Mouse (Mus musculus): ENCODE data around the gene Slc39a9. TPM values are rescaled to one million over a fixed set of nuclear protein-coding genes. Genes with fewer than 3 reads are reported as not detected.

The Slc39a9 gene
- polyA plus RNA-seq, 1 experiment from 2014 or later: 24.2 TPM

DNA sequence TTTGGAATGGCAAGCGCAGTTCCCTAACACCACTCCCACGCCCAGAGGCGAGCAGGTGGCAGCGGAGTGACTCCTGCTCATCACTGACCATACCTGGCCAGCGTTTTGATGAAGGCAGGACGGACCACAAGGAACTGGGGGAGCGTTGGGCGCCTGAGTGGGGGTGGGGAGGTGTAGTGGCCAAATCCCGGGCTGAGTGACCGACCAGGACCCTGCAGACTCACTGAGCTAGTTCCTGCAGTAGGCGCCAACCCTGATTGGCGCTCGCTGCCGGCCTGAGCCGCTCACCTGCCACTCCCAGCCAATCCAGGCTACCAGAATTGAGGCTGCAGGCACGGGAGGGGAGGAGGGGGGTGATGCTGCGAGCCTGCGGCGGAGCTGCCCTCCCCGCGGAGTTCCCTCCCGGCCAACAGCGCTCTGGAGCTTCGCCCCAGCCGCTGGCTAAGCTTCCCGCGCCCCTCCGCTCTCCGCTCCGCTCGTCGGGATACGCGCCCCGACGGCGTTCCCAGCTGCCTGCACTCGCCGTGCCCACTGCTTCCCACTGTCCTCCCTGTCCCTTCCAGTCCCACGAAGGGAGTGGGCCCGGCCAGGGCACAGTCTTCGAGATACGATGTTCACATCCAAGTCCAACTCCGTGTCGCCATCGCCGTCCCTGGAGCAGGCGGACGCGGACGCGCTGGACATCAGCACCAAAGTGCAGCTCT lies 48.7 kb downstream of the Slc39a9 start, which contains the start of gene Plekhd1:
TSS of gene Plekhd1 (plus strand) at position 323 of the 704 bp plus-strand sequence.
- Histone ChIP-seq H3K27ac (no peak within 1 kb of the TSS), H3K9me3 (no peaks in the 10 kb centered on the region), H3K4me1 (peaks cover 32% of the 10 kb centered on the region), H3K9ac (peak within 1 kb of the TSS; percentile 58), H3K36me3 (no peaks in the 10 kb centered on the region), H3K27me3 (peaks cover 53% of the 10 kb centered on the region), H3K4me2 (peak within 1 kb of the TSS; percentile 67), H3K4me3 (peak within 1 kb of the TSS; percentile 42)
- ATAC-seq (ENCODE audit: insufficient number of reproducible peaks, insufficient read depth, low FRiP score, low TSS enrichment, low read depth): peak; percentile 79; the same call in 1 of the 2 replicates
- under 1% methylated on average over 52 of the region's 52 CpGs for WGBS

DNA sequence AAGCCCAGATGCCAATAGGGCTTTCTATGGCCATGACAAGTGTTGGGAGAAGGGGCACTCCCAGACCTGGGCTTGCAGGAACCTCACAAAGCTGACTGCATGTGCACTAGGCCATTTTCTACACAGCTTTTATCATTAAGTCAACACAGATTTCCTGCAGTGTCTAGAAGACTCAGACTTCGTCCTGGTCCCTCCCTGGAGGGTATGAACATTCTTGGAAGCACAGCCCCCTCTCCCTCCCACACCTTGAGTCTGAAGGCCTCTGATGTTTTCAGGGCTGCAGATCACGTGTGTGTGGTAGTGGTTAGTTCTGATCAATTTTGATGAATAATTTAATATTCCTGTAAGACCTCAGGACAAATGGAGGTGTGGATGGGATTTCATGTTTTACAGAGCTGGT lies 50.0 kb downstream of the Slc39a9 start:
- Histone ChIP-seq H3K4me3 (no peak overlapping the region), H3K27me3 (peaks cover 53% of the 10 kb centered on the region), H3K9ac (no peak overlapping the region), H3K9me3 (no peaks in the 10 kb centered on the region), H3K4me1 (peaks cover 32% of the 10 kb centered on the region), H3K36me3 (no peaks in the 10 kb centered on the region), H3K27ac (no peak overlapping the region), H3K4me2 (no peak overlapping the region)
- WGBS: 11% methylated on average over 2 of the region's 2 CpGs
- no peak for ATAC-seq (ENCODE audit: insufficient number of reproducible peaks, insufficient read depth, low FRiP score, low TSS enrichment, low read depth)

DNA sequence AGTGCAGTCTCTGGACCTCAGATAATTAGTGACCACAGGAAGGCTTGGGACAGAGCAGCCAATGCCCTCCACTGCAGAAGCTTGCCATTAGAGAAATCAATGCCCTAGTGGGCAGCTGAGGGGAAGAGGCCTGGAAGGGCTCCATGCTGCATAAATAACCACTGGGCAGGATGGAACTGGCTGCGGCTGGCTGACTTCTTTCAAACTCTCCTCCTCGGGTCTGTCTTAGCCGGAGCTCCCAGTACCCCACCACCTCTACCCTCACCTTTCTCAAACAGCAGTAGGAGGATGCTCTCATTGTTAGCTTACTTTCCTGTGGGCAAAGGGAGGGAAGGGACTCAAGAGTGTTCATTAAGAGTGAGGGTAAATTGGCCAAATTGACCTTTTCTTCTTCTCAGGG lies 51.3 kb downstream of the Slc39a9 start:
- WGBS: 79% methylated on average over 3 of the region's 3 CpGs
- Histone ChIP-seq H3K27ac (no peak overlapping the region), H3K27me3 (peaks cover 53% of the 10 kb centered on the region), H3K9me3 (no peaks in the 10 kb centered on the region), H3K4me2 (no peak overlapping the region), H3K9ac (peak overlapping the region; percentile 21; the same call in 1 of the 2 replicates), H3K36me3 (no peaks in the 10 kb centered on the region), H3K4me3 (no peak overlapping the region), H3K4me1 (peaks cover 32% of the 10 kb centered on the region)
- ATAC-seq (ENCODE audit: insufficient number of reproducible peaks, insufficient read depth, low FRiP score, low TSS enrichment, low read depth): no peak

DNA sequence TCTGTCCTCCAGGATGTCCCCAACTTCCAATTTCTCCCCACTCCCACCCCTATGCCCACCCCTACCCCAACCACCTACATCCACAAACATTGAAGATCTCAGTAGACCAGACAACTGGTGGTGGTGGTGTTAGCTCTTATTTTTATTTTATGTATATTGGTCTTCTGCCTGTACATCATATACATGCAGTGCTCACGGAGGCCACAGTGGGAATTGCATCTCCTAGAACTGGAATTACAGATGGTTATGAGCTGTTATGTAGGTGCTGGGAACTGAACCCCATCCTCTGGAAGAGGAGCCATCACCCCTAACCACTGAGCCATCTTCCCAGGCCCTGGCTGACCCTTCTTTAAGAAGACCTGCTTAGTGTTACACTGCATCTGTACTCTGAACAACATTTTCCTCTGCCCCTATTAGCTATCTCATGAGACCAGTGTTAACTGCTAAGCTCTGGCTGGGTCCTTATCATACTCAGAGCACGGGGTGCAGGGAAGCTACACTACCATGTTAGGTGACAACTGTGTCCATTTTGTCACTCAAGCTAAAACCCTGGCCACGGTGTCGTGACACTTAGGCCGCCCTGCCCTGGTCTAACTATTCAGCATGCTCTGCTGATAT lies 55.0 kb downstream of the Slc39a9 start:
- no peak overlapping the region for H3K9ac ChIP-seq
- H3K27me3 ChIP-seq: peaks cover 18% of the 10 kb centered on the region
- H3K9me3 ChIP-seq: no peaks in the 10 kb centered on the region
- WGBS: 90% methylated on average over 5 of the region's 5 CpGs
- H3K36me3 ChIP-seq: no peaks in the 10 kb centered on the region
- H3K4me1 ChIP-seq: peaks cover 11% of the 10 kb centered on the region
- H3K27ac ChIP-seq: no peak overlapping the region
- H3K4me2 ChIP-seq: no peak overlapping the region
- H3K4me3 ChIP-seq: no peak overlapping the region
- no peak for ATAC-seq (ENCODE audit: insufficient number of reproducible peaks, insufficient read depth, low FRiP score, low TSS enrichment, low read depth)

DNA sequence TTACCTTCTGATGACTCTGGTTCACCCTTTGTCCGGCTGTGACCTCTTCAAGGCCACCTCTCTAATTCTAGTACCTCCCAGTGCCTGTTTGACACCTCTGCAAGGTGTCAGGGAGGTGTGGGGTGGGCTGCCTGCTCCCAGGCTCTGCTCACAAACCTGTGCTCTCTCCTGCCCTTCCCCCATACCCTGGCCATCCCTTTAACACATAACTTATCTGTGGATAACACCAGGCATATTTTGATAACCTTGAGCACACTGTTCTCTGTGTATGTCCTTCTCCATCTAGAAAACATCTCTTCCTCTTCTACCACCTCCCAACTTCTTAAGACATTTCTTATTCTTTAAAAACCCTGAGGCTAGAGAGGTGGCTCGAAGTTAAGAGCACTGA lies 55.5 kb downstream of the Slc39a9 start:
- no peak overlapping the region for H3K4me3 ChIP-seq
- H3K4me1 ChIP-seq: peaks cover 7% of the 10 kb centered on the region
- 58% methylated on average over 2 of the region's 2 CpGs for WGBS
- H3K9me3 ChIP-seq: no peaks in the 10 kb centered on the region
- H3K36me3 ChIP-seq: no peaks in the 10 kb centered on the region
- no peak overlapping the region for H3K9ac ChIP-seq
- no peak overlapping the region for H3K27ac ChIP-seq
- H3K27me3 ChIP-seq: peaks cover 13% of the 10 kb centered on the region
- no peak overlapping the region for H3K4me2 ChIP-seq
- no peak for ATAC-seq (ENCODE audit: insufficient number of reproducible peaks, insufficient read depth, low FRiP score, low TSS enrichment, low read depth)

DNA sequence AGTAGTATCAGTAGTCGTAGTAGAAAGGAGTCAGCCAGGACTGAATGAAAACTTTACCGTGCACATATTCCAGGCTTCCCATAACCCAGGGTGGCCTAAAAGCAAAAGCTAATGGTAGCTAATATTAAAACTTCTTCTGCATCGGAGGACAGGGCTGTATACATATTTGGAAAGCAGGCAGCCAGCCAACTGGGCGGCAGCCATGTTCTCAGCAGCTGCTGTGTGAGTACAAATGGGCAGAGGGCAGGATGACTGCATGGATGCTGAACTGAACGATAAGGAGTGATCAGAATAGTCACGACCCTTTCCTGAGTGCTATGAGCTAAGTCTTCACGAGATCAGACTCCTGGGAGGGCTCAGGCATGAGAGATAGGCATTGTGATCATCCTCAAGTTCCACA lies 57.6 kb downstream of the Slc39a9 start:
- ATAC-seq (ENCODE audit: insufficient number of reproducible peaks, insufficient read depth, low FRiP score, low TSS enrichment, low read depth): no peak
- Histone ChIP-seq H3K4me3 (no peak overlapping the region), H3K36me3 (no peaks in the 10 kb centered on the region), H3K4me1 (peaks cover 5% of the 10 kb centered on the region; the same call in 1 of the 2 replicates), H3K27ac (no peak overlapping the region), H3K27me3 (no peaks in the 10 kb centered on the region; the same call in 1 of the 2 replicates), H3K9ac (no peak overlapping the region), H3K9me3 (no peaks in the 10 kb centered on the region), H3K4me2 (no peak overlapping the region)
- WGBS: 78% methylated on average over 7 of the region's 7 CpGs

DNA sequence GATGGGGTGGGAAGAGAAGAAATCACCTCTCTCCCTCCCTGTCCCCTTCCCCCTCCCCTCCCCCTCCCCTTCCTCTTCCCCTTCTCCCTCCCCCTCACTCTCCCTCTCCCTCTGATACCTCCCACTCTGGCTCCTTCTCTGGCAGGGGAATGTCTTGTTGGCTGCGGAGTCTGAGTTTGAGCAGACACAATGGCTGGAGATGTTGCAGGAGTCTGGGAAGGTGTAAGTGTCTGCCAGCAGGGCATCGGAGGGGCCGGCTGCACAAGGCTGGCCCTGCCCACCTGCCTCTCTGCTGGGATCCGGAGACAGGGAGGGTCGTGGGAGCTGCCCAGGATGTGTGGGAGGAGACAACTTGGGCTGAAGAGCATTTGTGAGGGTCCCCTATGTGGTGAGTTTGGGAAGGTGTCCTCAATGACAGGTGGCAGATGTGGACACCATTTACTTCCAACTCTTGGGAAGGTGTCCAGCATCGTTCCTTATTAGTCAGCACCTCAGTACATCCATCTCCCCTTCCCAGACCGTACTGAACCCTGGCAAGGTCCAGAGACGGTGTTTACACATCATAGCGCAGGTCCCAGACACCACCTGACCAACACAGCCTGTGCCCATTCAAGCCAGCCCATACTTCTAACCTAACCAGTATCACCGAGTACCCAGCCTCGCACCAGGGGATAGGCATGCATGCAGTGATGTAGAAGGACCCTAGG lies 62.7 kb downstream of the Slc39a9 start:
- 64% methylated on average over 11 of the region's 11 CpGs for WGBS
- H3K27ac ChIP-seq: no peak overlapping the region
- H3K9ac ChIP-seq: no peak overlapping the region
- H3K9me3 ChIP-seq: no peaks in the 10 kb centered on the region
- no peak overlapping the region for H3K4me3 ChIP-seq
- no peaks in the 10 kb centered on the region for H3K36me3 ChIP-seq
- no peaks in the 10 kb centered on the region for H3K27me3 ChIP-seq
- ATAC-seq (ENCODE audit: insufficient number of reproducible peaks, insufficient read depth, low FRiP score, low TSS enrichment, low read depth): no peak
- H3K4me2 ChIP-seq: no peak overlapping the region
- H3K4me1 ChIP-seq: peaks cover 18% of the 10 kb centered on the region

DNA sequence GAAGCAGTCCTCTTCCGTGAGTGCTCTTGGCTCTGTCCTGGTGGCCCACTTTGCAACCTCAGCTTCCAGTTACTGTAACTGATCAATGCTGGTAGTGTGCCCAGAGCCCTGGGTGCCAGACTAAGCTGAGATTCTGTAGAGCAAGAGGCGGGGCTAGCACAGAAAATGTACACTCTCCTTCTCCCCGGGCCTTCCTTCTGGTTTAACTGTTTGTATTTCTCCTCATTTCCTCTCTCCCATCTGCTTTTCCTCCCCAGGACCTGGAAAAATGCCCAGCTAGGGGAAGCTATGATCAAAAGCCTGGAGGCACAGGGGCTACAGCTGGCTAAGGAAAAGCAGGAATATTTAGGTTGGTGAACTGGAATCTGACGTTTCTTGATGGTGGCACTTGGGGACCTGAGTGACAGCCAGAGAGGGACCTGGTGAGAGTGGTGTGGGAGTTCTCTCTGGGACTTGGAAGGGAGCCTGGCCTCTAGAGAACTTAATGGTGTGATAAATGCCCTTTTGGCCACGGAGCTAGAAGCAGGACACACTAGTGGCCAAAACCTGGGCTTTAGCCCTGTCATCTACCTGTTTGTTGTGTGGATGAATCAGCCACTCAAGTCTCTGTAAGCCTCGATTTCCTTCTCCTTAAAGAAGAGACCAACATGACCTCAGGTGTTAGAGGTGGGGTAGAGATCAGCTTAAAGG lies 63.4 kb downstream of the Slc39a9 start:
- no peaks in the 10 kb centered on the region for H3K36me3 ChIP-seq
- no peak overlapping the region for H3K27ac ChIP-seq
- no peaks in the 10 kb centered on the region for H3K27me3 ChIP-seq
- H3K4me2 ChIP-seq: no peak overlapping the region
- ATAC-seq (ENCODE audit: insufficient number of reproducible peaks, insufficient read depth, low FRiP score, low TSS enrichment, low read depth): no peak
- WGBS: 45% methylated on average over 6 of the region's 6 CpGs
- H3K4me1 ChIP-seq: peaks cover 18% of the 10 kb centered on the region
- H3K4me3 ChIP-seq: no peak overlapping the region
- H3K9ac ChIP-seq: no peak overlapping the region; the same call in 1 of the 2 replicates
- no peaks in the 10 kb centered on the region for H3K9me3 ChIP-seq

DNA sequence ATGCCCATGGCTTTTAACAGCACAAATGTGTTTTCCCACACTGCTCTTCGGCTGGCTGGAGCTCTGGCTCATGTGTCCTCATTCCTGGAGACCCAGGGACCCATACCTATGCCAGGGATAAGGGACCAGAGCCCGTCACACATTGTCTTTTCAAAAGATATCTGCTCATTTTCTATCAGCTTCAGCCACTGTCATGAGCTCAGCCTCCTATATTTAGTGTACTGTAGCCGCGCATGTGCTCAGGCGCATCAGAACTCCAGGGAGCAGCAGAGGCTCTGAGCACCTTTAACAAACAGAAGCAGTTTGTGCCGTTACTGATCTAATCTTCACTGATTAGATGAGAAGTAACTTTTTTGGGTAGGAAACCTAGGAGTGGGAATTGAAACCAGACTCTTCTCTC lies 72.2 kb downstream of the Slc39a9 start:
- Histone ChIP-seq H3K36me3 (no peaks in the 10 kb centered on the region), H3K4me3 (no peak overlapping the region), H3K27me3 (no peaks in the 10 kb centered on the region), H3K9me3 (no peaks in the 10 kb centered on the region), H3K4me2 (no peak overlapping the region), H3K27ac (no peak overlapping the region), H3K4me1 (0 out of 2 replicates have a peak, but pooled peaks cover 3% of the 10 kb centered on the region), H3K9ac (no peak overlapping the region)
- 72% methylated on average over 6 of the region's 6 CpGs for WGBS
- no peak for ATAC-seq (ENCODE audit: insufficient number of reproducible peaks, insufficient read depth, low FRiP score, low TSS enrichment, low read depth)

DNA sequence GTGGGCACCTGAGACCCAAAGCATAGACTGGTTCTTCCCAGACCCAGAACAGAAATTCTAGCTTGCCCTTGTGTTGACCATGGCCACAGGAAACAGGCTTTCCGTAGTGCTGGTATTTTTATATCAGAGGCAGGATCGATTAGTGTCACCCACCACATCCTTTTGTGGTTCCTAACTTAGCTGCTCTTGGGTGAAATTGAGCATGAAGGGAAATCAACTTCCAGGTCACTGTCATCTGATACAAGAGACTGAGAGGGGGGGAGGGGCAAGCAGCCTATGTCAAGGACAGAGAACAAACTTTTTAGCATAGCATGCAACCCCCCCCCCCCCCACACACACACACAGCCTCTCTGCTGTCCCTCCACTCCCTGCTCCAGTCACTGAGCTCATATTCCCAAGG lies 75.5 kb downstream of the Slc39a9 start:
- H3K27ac ChIP-seq: no peak overlapping the region
- H3K4me3 ChIP-seq: no peak overlapping the region
- H3K4me1 ChIP-seq: 0 out of 2 replicates have a peak, but pooled peaks cover 3% of the 10 kb centered on the region
- 47% methylated on average over 2 of the region's 2 CpGs for WGBS
- no peak overlapping the region for H3K9ac ChIP-seq
- ATAC-seq (ENCODE audit: insufficient number of reproducible peaks, insufficient read depth, low FRiP score, low TSS enrichment, low read depth): no peak
- no peak overlapping the region for H3K4me2 ChIP-seq
- H3K36me3 ChIP-seq: no peaks in the 10 kb centered on the region
- H3K9me3 ChIP-seq: no peaks in the 10 kb centered on the region
- H3K27me3 ChIP-seq: no peaks in the 10 kb centered on the region

DNA sequence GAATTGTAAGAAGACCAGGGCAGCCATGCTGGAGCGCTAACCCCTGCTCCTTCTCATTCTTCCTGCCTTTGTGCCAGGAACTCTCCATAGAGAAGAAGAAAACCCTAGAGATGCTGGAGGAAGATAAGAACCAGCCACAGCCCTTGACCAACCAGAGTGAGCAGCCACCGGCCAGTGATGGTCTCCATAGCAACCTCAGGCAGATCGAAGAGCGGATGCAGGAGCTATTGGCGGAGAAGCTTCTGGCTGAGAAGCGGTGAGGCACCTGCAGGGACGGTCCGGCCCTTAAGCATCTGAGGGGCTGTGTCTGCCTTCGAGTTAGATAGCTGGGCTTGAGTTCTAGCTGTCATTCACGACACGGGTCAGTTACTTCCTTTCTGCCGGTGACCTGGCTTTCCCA lies 76.8 kb downstream of the Slc39a9 start:
- Histone ChIP-seq H3K36me3 (no peaks in the 10 kb centered on the region), H3K9me3 (no peaks in the 10 kb centered on the region), H3K9ac (no peak overlapping the region), H3K27ac (no peak overlapping the region), H3K4me3 (no peak overlapping the region), H3K4me2 (no peak overlapping the region), H3K4me1 (0 out of 2 replicates have a peak, but pooled peaks cover 3% of the 10 kb centered on the region), H3K27me3 (no peaks in the 10 kb centered on the region)
- no peak for ATAC-seq (ENCODE audit: insufficient number of reproducible peaks, insufficient read depth, low FRiP score, low TSS enrichment, low read depth)
- WGBS: 79% methylated on average over 12 of the region's 12 CpGs

All from embryonic facial prominence, embryonic 13.5 days (tissue).